ENCODE assay signal across 14 mouse cellular contexts in the genomic region with DNA sequence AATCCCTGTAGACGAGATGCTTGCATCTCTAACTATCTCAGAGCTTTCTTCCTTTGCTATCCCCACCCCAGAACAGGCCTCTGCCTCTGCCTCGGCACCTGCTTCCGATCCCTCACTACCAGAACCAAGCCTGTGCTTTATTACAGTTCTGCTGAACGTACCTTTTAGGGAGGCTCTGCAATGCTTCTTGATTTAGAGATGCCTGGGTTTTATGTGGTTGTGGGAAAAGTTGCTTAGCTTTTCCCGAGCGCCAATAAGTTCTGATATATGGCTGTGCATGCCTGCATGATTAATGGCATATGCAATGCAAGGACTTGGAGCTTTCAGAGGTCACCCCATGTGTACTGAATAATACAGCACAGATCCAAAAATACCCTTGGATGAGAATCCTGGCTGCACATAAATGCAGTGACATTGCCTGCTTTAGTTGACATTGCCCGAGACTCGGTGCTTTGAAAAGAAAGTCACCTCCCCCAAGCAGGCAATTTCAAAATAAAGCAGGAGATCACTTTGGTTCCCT.
DNase-seq lines count a peak whose midpoint lies in the region; ATAC-seq and TF ChIP-seq lines count a peak whose summit lies in the region.
"Had no signal": no experiment of that assay in that cellular context is flagged by ENCODE, and none has a peak within 500 bp of the region (broad histone marks: within the 10 kb centered on the region; RNA-seq: fewer than 3 reads in every experiment).

No protein-coding gene starts in this region.

- no peak overlapping the region for H3K4me3 ChIP-seq in heart, adult 2 months
- no peak overlapping the region for H3K4me3 ChIP-seq in hindbrain, embryonic 10.5 days
- no peak overlapping the region for H3K4me3 ChIP-seq in midbrain, embryonic 13.5 days (replicated peaks)
- H3K4me3 ChIP-seq: limb, embryonic 12.5 days had no signal

- no peak for TF ChIP-seq CTCF in heart, adult 2 months (IDR thresholded peaks at IDR 0.05)

- ATAC-seq in midbrain, embryonic 13.5 days: peak; percentile 51; the same call in 1 of the 2 replicates
- ATAC-seq: intestine, postnatal 0 days had no signal

- H3K9me3 ChIP-seq in hindbrain, embryonic 10.5 days: no peaks in the 10 kb centered on the region
- H3K9me3 ChIP-seq in midbrain, embryonic 13.5 days: no peaks in the 10 kb centered on the region
- H3K9me3 ChIP-seq: limb, embryonic 12.5 days had no signal

- no peak overlapping the region for H3K9ac ChIP-seq in heart, adult 2 months (ENCODE audit: low read depth, low read length)
- H3K9ac ChIP-seq in midbrain, embryonic 13.5 days (replicated peaks): no peak overlapping the region
- H3K9ac ChIP-seq: limb, embryonic 12.5 days had no signal

- H3K27ac ChIP-seq in heart, adult 2 months: no peak overlapping the region
- H3K27ac ChIP-seq in hindbrain, embryonic 10.5 days: peak overlapping the region; percentile 69
- H3K27ac ChIP-seq in midbrain, embryonic 13.5 days: peak overlapping the region; percentile 76
- H3K27ac ChIP-seq: limb, embryonic 12.5 days had no signal

- no peak for TF ChIP-seq POLR2A in heart, adult 2 months (IDR thresholded peaks at IDR 0.05; ENCODE audit: insufficient read depth, low read depth, low read length)

- no peaks in the 10 kb centered on the region; the same call in 1 of the 2 replicates for H3K4me1 ChIP-seq in heart, adult 2 months (ENCODE audit: control insufficient read depth, insufficient read depth, low read length)
- peaks cover 37% of the 10 kb centered on the region for H3K4me1 ChIP-seq in hindbrain, embryonic 10.5 days (replicated peaks)
- peaks cover 37% of the 10 kb centered on the region for H3K4me1 ChIP-seq in midbrain, embryonic 13.5 days (replicated peaks)

- H3K4me2 ChIP-seq in midbrain, embryonic 13.5 days (replicated peaks): no peak overlapping the region
- H3K4me2 ChIP-seq: limb, embryonic 12.5 days had no signal

- H3K27me3 ChIP-seq in heart, adult 2 months (ENCODE audit: control insufficient read depth, insufficient read depth, low read length): no peaks in the 10 kb centered on the region
- H3K27me3 ChIP-seq in hindbrain, embryonic 10.5 days (ENCODE audit: insufficient read depth, poor library complexity, severe bottlenecking): no peaks in the 10 kb centered on the region
- 0 out of 2 replicates have a peak, but pooled peaks cover 3% of the 10 kb centered on the region for H3K27me3 ChIP-seq in midbrain, embryonic 13.5 days
- H3K27me3 ChIP-seq: limb, embryonic 12.5 days had no signal

- H3K79me2 ChIP-seq in heart, adult 2 months (replicated peaks; ENCODE audit: control insufficient read depth, insufficient read depth, low read length): no peaks in the 10 kb centered on the region

- 70% methylated on average over 8 of the region's 8 CpGs for WGBS in heart, adult 2 months
- WGBS in hindbrain, embryonic 10.5 days: 58% methylated on average over 8 of the region's 8 CpGs
- WGBS in midbrain, embryonic 13.5 days: 31% methylated on average over 8 of the region's 8 CpGs

- intact Hi-C loops in heart, adult 2 months (cut with DNase I): no loop called here

- DNase-seq in heart, adult 11 months: peak; percentile 86
- no peak for DNase-seq in heart, adult 2 months
- DNase-seq in brain, adult 2 months (ENCODE audit: low read depth, low spot score): peak; percentile 33
- DNase-seq in hindbrain, embryonic 10.5 days (ENCODE audit: low spot score): no peak
- no peak for DNase-seq in lung, postnatal 25 days (ENCODE audit: low spot score)
- no peak for DNase-seq in adrenal gland, postnatal 25 days
- no peak for DNase-seq in thymus, postnatal 25 days
- DNase-seq: adrenal gland, postnatal 36 days; gastrocnemius, postnatal 14 days; lung, adult 18-20 months; right cerebral cortex, adult 18-20 months had no signal

- no peak for TF ChIP-seq EP300 in heart, adult 2 months (IDR thresholded peaks at IDR 0.05; ENCODE audit: insufficient read depth, low read depth, low read length)

- H3K36me3 ChIP-seq in heart, adult 2 months (ENCODE audit: control insufficient read depth, insufficient read depth, low read length): peaks cover 3% of the 10 kb centered on the region; the same call in 1 of the 2 replicates
- no peaks in the 10 kb centered on the region for H3K36me3 ChIP-seq in hindbrain, embryonic 10.5 days
- H3K36me3 ChIP-seq in midbrain, embryonic 13.5 days: no peaks in the 10 kb centered on the region
- H3K36me3 ChIP-seq: limb, embryonic 12.5 days had no signal

Comparison
In these comparisons a context has a peak if more than half of its experiments do, and no peak if none do; other contexts are left out.
1. DNase-seq: peak in heart, adult 11 months (single experiment) and brain, adult 2 months (single experiment); none in heart, adult 2 months (0 of 2), hindbrain, embryonic 10.5 days (single experiment), lung, postnatal 25 days (single experiment), adrenal gland, postnatal 25 days (single experiment) and thymus, postnatal 25 days (single experiment).